Mouse (Mus musculus): ENCODE data around the gene Exoc3l2.

The Exoc3l2 gene

DNA sequence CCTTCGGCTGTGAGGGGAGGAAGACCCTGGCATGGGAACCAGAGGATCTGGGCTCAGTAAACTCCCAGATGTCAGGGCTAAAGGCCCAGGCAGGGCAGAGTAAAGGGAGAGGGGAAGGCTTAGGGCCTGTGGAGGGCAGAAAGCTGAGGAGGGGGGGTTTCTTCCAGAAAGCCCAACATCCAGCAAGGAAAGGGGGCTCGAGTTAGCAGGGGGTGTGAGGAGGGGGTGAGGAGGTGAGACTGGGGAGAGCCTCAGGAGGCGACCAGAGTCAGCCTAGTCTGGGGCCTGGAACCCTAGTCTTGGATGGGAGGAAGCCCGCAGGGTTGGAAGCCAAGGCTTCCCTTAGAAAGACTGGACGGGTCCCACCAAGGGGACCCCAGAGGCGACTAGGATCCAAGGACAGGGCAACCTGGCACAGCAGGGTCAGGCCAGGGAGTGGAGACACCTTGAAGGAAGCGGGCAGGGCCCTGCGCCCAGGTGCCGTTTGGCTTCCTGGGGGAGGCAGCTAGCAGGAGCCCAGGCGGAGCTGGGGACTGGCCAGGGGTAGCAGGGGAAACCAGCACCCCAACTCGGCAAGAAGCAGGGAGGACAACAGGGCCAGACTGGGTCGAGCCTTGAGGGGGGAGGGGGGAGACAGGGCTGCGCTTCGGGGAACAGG is 5.6 kb upstream of the Exoc3l2 start:
- DNase-seq (ENCODE audit: low spot score), result no peak

DNA sequence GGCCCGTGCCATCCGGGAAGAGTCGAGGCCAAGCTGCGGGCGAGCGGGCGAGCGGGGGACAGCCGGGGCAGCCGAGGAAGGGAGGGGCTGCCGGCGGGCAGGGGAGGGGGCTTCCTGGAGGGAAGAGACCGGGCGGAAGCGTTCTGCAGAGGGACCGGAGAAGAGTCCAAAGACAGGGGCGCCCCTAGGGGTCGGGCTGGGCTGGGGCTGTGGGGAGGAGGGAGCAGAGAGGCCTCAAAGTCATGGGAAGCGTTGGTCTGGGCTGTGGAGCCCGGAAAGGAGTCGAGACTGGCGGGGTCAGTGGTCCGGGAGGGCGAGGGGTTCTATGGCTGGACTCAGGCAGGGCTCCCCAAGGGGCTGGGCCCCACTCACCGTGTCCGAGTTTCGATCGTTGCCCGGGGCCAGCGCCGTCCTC is 5.1 kb upstream of the Exoc3l2 start:
- peak; percentile 50 for DNase-seq (ENCODE audit: low spot score)

DNA sequence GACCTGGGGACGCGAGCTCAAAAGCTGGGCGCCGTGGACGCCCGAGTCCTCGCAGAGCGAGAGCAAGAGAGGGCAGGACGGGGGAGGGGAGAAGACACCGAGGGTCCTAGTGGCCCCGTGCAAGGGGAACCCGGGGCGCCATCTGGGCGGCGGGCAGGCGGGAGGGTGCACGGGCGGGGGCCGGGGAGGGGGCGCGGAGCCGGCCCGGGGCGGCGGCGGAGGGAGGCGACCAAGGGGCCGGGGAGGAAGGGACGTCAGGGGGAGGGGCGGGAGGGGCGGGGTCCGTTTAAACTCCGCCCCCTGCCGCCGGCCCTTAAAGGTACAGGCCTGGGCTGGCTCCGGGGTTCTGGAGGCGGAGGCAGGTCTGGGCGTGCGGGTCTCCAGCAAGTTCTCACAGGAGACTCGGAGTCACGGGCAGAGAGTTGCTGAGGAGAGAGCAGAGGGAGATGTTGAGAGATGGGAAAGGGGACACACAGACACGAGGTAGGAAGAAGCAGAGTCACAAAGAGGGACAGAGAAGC is 4.5 kb upstream of the Exoc3l2 start, which contains the start of gene Mark4:
Mark4 (minus strand) TSS at position 231 of the 521 bp plus-strand sequence.
- DNase-seq (ENCODE audit: low spot score), result peak; percentile 71

DNA sequence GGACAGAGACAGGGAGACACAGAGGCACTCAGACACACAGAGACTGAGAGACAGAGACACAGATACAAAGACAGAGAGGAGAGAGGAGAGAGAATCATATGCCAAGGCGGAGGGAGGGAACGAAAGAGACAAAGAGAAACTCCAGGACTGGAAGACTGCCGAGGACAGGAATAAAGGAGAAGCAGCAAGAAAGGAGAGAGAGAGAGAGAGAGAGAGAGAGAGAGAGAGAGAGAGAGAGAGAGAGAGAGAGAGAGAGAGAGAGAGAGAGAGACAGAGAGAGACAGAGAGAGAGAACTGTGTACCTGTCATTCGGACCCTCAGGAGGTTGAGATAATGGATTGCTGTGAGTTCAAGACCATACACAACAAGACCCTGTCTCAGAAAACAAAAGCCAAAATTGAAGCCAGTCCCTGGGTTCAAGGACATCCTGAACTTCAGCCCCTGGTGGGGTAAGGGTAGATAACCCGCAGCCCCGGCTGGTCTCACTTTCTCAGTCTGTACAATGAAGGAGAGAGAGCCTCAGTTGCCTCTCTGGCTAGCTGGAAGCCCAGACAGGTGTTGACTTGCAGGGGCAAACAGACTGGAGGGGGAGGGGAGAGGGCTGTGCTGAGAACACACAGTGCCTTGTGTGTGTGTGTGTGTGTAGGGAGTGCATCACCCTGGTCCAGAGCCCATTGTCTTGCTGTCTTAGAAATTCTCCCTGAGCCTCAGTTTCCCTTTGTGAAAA is 3.8 kb upstream of the Exoc3l2 start:
- DNase-seq (ENCODE audit: low spot score), result no peak

DNA sequence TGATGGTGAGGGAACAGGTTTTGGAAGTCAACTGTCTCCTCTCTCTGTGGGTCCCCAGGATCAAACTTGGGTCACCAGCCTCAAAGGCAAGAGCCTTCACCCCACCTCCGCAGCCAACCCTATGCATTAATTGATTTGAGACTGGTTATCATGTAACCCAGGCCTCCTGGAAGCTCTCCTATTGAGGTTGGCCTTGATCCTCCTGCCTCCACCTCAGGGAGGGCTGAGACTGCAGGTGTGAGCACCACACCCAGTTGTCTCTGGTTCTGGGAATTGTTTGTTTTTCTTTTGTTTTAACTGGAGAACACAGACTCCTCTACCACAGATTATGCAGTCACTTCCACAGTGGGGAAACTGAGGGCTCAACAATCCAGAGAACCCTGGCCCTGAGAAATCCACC is 2.6 kb upstream of the Exoc3l2 start:
- no peak for DNase-seq (ENCODE audit: low spot score)

DNA sequence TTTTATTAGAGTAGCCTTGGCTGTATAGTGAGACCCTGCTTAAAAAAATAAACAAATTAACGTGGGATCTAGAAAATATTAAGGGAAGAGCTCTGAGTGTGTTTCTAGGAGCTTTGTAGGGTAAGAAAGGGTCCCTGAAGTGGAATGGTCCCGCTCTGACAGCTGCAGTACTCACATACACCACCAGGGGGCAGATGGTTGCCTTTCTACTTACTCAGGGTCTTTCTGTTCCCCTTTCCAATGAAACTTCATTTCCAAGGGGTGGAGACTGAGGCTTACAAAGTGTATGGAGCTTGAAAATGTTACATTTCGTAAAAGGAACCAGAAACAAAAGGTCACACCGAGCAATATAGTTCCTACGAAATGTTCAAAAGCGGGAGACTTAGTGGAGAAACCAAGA is 1.6 kb upstream of the Exoc3l2 start:
- peak; percentile 74 for DNase-seq (ENCODE audit: low spot score)

DNA sequence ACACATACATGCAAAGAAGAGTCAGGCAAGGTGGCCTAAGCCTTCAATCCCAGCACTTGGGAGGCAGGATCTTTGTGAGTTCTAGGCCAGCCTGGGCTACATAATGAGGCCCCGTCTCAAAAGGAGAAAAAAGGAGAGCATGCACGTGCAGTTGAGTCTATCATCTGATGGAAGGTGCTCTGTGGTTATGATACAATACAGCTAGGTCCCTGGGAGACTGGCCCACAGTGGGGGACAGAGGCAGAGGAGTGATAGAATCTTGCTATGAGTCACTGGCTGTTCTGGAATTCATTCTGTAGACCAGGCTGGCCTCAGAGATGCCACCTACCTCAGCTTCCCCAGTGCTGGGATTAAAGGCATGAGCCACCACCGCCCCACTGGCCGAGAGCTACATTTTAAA is 688 bp upstream of the Exoc3l2 start:
- no peak for DNase-seq (ENCODE audit: low spot score)

DNA sequence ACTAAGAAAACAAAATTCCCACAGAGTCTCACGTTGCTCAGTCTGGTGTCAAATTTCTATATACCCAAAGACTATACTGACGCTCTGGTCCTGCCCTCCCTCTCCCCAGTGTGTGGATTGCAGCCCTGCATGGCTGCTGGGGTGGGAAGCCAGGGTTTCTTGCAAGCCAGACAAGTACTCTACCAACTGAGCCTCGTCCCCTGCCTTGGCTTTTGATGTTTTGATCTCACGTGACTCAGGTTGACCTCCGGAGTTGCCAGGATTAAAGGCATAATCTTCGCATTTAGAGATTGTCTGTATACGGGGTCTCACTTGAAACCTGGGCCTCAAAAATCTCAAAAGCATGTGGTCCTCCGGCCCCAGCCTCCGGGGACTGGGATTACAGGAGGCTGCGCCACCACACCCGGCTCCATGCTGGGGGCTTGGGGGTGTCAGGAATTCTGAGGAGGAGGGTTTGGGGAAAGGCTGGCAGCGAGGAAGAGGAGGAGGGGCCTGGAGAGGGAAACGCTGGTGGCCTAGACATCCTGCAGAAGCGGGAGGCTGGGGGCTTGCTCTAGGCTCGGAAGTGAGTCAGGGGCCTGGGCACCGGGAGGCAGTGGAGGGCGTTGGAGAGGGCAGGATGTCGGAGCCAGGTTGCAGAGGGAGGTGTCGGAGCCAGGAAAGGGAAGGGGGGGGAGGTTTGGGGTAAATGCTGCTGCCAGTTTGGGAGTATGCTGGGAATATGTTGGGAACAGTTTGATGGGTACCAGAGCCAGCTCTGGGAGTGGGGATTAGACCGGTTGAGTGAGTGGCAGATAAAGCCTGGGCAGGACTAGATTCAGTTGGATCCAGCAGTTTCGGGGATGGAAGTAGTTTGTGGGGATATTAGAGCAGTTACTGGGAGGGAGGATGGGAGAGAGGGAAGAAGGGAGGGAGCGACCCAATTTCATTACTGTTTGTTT is 1.5 kb downstream of the Exoc3l2 start:
- no peak for DNase-seq (ENCODE audit: low spot score)

DNA sequence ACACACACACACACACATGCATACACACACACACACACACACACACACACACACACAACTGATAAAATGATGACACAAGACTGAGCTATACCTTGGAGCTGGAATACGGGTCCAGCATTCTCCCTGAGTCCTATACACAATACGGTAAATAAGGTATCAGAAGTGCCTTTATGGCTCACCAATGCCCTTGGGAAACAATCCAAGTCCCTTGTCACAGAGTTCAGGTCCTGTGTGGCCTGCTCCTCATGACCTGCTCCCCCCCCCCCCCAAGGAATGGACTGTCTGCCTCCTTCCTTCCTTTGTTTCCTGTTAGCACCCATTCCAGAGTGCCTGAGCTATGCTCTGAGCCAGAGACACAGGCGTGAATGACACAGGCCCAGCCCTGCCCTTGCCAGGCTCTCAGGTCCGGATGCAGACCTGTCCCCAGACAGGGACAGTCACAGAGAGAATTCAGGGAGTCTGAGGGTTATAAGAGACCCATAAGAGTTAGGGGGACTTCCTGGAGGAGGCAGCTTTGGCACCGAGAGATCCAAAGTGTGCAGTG is 3.5 kb downstream of the Exoc3l2 start:
- DNase-seq (ENCODE audit: low spot score), result no peak

DNA sequence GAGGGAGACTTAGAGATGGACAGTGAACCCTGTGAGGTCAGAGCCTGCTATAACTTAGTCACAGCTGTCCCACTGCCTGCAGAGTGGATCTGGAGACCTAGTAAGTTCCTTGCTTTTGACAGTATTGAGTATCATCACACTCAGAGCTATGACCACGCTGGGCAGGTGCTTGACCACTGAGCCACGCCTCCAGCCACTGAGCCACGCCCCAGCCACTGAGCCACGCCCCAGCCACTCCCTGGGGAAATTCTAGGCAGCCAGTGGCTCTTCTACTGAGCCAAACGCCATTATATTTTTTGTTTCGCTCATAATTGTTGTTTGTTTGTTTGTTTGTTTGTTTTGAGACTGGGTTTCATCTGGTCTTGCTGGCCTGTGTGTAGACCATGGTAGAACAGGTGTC is 4.5 kb downstream of the Exoc3l2 start:
- DNase-seq (ENCODE audit: low spot score), result no peak

DNA sequence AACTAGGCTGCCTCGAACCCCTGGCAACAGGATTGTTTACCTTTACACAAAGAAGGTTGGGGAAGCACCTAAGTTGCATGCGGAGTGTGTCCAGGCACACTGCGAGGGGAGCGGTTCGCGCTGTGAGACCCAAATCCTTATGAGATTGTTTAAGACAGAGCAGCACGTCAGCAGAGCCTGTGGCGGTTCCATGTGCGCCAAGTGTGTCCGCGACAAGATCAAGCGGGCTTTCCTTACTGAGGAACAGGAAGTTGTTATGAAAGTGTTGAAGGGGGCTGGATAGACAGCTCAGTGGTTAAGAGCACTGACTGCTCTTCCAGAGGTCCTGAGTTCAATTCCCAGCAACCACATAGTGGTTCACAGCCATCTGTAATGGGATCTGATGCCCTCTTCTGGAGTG is 5.1 kb downstream of the Exoc3l2 start:
- DNase-seq (ENCODE audit: low spot score), result no peak

DNA sequence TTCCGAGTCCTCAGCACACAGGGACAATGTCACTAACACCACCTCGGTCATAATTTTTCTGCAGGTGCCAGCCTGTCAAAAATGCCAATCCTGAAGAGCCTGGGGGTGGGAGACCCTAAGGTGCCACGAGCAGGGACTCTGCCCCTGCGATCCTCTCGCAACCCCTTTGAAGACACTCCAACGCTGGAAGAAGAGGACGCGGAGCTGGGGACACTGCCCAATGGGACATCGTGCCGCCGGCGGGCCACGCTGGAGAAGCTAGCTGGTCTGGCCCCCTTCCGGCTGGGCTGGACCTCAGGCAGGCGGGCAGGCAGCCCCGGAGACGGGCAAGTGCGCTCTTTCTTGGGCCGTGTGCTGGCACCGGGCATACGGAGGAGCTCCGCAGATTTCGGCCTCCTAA is 6.3 kb downstream of the Exoc3l2 start:
- no peak for DNase-seq (ENCODE audit: low spot score)

DNA sequence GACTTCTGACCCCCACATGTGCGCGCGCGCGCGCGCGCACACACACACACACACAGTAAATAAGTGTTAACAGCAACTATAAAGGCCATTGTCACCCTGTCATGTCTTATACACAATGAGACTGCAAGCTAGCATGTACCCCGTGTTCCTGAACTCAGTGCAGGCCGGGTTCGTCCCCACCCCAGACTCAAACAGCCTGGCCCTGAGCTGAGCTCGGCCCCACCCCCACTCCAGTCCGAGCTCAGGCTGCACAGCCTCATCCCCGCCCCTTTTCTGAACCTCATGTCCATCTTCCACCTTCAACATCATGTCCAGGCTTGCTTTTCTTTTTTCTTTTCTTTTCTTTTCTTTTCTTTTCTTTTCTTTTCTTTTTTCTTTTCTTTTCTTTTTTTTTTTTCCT is 7.2 kb downstream of the Exoc3l2 start:
- DNase-seq (ENCODE audit: low spot score), result no peak

DNA sequence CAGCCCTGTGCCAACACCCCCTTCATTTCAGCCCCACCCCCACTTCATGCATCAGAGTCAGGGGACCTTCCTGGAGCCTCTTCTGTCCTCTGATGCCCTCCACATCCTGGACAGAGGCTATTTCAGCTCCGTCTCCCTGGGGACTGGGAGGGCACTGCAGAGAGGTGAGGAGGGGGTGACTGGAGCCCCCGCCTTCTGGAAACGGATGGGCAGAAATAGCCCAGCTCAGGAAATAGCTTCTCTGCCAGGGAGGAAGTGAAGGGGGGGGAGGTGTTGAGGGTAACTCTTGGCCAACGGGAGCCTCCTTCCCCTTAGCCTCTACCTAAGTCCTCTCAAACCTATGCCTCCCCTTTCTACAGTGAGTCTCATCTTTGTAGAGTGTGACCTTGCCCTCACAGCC is 9.3 kb downstream of the Exoc3l2 start:
- DNase-seq (ENCODE audit: low spot score), result no peak

DNA sequence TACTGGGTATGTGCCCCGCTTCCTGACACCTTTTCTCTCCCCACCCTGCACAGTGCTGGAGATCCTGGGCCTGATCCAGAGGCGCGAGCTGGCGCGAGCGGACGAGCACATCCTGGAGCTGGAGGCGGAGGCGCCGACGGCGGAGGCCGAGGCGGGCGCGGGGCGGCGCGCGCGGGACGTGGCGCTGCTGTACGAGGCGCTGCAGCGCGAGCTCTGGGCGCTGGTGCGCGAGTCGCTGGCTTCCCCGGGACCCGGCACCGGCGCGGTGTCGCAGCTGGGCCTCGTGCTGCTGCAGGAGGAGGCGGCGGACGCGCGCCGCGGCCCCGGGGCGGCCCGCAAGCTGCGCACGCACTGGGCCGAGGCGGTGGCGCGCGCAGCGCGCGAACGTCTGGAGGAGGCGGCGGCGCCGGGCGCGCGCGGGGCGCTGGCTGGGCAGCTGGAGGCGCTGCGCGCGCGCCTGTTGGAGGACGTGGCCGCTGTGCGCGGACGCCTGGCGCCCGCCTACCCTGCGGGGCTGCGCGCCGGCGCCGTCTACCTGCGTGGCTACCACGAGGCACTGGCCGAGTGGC is 10.8 kb downstream of the Exoc3l2 start:
- peak; percentile 63 for DNase-seq (ENCODE audit: low spot score)

DNA sequence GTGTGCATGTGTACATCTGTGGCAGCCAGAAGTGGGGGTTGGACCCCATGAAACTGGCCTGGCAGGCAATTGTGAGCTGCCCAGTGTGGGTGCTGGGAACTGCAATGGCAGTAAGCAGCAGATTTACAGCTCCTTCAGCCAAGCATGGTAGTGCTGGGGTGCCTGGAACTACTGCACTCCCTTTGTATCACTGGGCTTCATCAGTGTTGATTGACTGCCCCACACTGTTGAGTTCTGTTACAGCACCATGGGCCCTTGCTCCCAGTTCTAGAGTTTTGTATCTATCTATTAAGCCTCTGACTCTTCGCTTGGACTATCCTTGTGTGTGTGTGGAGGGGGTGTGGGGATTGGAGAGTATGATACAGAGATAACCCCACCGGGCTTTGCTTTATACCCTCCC is 14.0 kb downstream of the Exoc3l2 start:
- DNase-seq (ENCODE audit: low spot score), result no peak

DNA sequence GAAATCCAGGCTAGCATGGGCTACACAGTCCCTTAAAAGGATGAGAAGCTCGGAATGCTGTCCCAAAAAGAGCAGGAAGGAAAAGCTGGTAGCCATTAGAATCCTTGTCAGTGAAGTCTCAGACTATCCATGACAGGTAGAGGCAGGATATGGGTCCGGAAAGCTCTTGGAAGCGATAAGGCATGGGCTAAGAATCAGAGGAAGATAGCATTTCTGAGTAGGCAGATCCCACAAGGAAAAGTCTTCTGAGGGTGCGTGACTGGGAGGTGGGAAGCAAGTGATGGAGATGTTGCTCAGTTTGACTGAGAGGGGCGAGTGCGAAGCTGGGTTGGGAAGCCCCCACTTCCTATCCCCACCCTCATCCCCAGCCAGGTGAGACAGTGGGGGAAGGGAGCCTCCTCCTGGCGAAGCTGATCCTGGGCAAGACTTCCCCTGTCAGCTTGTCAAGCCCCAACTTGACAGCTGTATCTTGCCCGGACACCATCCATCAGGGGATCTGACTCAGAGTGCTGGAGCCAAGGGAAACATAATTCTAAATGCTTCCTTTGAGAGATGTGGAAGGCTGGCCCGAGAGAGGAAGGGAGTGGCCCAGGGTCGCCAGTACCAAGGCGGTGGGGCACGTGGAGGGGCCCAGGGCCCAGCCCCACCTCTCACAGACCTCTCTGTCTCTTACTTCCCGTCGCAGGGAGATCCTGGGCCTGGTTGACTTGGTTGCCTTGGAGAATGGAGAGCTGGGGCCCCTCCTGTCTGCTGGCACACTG is 14.7 kb downstream of the Exoc3l2 start:
- no peak for DNase-seq (ENCODE audit: low spot score)

DNA sequence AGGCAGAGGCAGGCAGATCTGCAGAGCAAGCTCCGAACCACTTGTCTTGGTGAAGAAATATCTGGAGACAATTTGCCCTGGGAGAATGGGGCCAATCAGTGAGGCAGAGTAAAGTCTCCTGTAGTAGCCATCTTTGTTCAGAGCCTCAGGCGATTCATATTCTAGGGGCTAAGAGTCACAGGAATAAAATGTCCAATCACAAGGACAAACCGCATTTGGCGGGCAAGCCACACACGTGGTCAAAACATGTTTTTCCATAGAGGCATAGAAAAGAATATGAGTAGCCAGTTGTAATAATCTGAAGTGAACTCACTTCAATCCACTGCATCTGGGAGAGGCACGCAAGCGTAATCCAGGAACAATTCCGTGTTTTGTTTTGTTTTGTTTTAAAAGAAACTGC is 20.1 kb downstream of the Exoc3l2 start:
- no peak for DNase-seq (ENCODE audit: low spot score)

DNA sequence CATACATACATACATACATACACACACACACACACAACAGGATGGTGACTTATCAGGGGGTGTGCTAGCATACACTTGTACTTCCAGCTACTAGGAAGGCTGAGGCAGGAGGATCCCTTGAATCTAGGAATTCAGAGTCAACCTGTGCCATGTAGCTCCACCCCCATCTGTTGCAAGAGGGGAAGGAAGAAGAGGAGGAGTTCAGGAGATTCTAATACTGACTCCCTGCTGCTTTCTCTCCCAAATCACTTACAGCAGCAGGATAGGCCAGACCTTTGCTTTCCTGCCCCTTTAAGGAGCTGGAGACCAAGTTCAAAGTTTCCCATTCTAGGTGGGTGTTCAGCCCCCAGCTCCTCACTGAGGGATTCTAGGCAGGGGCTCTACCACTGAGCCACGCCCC is 22.4 kb downstream of the Exoc3l2 start:
- no peak for DNase-seq (ENCODE audit: low spot score)

DNA sequence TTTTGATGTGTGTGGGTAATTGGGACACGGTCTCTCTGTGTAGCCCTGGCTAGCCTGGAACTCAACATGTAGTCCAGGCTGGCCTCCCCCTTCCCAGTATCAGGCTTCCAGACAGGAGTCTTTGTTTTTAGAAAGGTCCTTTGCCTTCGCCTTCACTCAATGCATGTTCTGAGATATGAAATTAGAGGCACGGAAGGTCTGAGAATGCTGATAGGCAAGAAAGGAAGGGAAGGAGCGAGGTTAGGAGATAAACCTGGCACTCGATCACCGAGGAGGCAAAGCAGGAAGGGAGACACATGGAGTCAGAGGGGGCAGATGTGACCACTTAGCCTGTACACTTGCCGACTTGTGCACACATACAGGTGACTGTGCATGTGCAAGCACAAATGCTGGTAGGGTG is 23.4 kb downstream of the Exoc3l2 start:
- DNase-seq (ENCODE audit: low spot score), result no peak

DNA sequence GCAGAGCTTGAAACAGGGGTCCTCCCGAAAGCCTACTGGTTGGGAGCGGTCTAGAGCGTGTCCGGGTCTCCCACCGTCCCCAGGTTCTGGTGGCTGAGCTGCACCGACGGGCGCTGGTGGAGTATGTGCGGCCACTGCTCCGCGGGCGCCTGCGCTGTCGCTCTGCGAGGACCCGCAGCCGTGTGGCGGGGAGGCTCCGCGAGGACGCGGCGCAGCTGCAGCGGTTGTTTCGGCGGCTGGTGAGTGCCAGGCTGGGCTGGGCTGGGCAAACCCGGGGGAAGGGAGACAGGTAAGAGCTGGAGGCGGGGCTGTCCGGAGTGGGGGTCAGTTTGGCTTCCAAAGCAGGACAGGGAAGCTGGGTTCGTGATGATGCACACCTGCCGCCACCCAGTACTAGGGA is 26.4 kb downstream of the Exoc3l2 start:
- no peak for DNase-seq (ENCODE audit: low spot score)

Measured in ovary, postnatal 14 days (tissue).